Mouse (Mus musculus) embryonic fibroblast, embryonic 13.5 days (primary cell): ENCODE measurements around the gene Coro6.

Experiments used
- CTCF ChIP-seq: IDR thresholded peaks from 2 replicates; pipeline ENCODE4 v1.5.1; 2011; ENCODE audit warnings: mild to moderate bottlenecking, control low read depth, low read length, moderate library complexity, borderline replicate concordance; ENCODE audit not compliant: insufficient read depth
- POLR2A ChIP-seq: IDR thresholded peaks from 2 replicates; pipeline ENCODE4 v1.6.1; 2011; ENCODE audit warnings: low read depth, mild to moderate bottlenecking, control low read depth, low read length, moderate library complexity

- TF ChIP-seq CTCF (no peak), POLR2A (no peak)
Measured at GRCm38 (mm10) chr11:77442186-77443170, 19.7 kb upstream of the Coro6 start.
